Mouse (Mus musculus) kidney, adult 11 months (tissue): ENCODE measurements at regions not wholly inside any gene's neighbourhood (a gene's known extent, or its start where the extent isn't known, plus 50 kb on each side); places are given as distances from the start of the nearest gene placed in this dataset.

Experiments
- DNase-seq: peaks from one replicate; pipeline ENCODE4 v3.0.0; 2022

GRCm38 (mm10) chr2:128217784-128218467 lies 92.1 kb downstream of the Bcl2l11 start:
- no peak for DNase-seq

- no peak for DNase-seq
These were observed 93.1 kb downstream of the Bcl2l11 start for GRCm38 (mm10) chr2:128218961-128219360.

DNA sequence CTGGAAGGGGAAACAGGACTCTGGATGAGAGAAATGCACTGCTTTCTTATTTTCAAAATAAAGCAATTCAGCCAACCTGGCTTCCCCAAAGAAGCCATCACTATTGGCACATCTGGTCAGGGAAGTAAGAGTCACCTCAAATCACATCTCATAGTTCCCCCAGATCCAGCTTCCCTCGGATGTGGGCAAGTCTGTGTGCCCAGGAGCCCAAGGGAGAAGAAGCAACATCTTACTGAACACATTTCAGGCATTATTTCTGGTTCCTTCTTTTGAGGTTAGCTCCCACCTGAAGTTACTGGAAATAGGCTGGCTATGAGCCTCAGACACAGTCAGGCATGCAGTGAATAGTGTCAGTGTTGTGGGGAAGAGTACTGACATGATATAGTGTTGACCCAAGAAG lies 95.2 kb downstream of the Bcl2l11 start:
- DNase-seq: no peak

DNA sequence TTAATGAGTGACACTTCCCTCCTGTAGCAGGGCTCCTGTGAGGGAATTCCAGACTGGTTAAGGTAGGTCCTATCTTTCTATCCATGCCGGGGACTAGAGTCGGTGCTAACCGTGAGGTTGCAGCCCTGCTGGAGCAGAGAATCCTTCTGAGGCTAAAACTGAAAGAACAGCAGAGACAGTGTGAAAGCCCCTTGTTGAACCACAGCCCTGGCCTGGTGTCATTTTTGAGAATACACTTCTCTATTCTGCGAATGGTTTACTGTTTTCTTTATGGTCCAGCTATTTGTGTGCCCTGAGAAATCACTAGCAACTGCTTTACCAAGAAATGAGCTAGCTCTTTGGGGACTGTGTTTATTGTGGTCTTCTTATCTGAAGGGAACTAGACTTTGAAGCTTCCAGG lies 95.8 kb downstream of the Bcl2l11 start:
- DNase-seq: no peak

DNA sequence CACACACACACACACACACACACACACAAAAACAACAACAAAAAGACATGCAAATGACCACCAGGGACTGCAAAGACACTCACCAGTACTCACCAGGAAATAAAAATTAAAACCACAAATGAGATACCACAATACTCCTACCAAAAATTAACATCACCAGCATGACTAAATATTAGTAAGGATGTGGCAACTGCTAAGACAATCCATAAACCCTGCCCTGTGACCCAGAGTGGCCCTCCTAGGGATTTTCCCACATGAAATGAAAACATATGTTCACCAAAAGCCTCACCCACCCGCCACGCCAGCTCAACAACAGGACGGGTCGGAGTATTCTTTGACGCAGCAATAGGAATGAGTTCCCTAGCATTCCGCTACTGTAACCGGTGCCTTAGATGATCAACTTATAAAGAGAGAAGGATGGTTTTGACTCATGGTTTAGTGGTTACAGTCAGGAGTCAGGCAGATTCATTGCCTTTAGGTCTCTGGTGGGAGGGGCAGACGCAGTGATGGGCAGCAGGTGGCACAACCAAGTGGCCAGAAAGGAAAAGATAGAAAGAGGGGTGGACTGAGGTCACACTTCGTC lies 100.7 kb downstream of the Bcl2l11 start:
- no peak for DNase-seq

GRCm38 (mm10) chr2:128229730-128230129 lies 103.9 kb downstream of the Bcl2l11 start:
- DNase-seq: no peak

DNA sequence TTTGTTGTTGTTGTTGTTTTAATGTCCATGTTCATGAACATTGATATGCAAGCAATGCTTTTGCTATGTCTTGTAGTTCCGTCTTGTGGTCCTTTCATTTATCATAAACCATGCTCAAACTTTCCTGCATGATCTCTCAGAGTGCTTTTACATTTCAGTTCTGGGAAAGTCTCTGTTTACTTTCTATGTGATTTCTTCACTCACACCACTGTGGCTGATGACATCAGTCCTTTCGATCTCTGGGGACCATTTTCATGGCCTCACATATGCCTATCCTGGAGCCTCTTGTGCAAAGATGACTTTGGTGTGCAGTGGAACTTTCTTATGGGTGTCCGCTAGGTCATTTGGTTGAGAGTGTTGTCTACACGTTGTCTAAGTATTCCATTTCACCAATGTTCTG lies 105.1 kb downstream of the Bcl2l11 start:
- DNase-seq: no peak

DNA sequence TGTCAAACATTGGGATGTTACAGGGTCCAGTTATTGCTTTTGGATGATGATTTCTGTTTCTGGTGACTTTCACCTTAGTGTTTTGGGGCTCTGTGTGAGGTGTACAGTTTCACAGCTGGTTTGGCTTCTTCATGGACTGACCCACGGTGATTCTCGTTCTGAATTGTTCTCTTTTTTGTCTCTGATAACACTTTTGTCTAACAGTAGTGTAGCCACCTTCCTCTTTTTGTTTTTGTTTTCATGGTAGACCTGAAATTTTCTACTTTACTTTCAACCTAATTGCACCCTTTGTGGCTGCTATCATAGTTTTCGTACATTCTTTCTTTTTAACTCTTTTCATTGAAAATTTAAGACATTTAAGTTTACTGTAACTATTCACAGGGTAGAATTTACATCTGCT lies 105.5 kb downstream of the Bcl2l11 start:
- no peak for DNase-seq

GRCm38 (mm10) chr2:128232027-128232426 lies 106.2 kb downstream of the Bcl2l11 start:
- no peak for DNase-seq

GRCm38 (mm10) chr2:128235127-128235526 lies 109.3 kb downstream of the Bcl2l11 start:
- no peak for DNase-seq

- no peak for DNase-seq
These were observed 113.6 kb downstream of the Bcl2l11 start for GRCm38 (mm10) chr2:128239451-128239850.

DNA sequence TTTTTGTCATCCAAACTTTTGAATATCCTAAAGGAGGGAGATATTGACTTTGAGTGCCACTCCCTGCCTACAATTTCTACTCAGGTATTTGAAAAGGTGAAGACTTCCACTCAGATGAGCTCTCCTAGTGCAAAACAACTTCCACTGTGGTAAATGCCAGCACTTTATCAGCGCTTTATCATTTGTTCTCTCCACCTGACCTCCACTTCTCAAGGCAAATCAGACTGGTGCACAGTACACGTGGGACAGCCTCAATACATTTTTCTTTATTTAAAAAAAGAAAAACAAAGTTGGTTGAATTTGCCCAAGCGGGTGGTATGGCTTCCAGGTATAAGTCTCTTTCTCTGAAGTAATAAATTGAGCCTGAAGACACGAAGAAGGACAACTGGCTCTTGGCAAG lies 114.2 kb downstream of the Bcl2l11 start:
- no peak for DNase-seq

- DNase-seq: peak; percentile 72
These were observed 114.9 kb downstream of the Bcl2l11 start for GRCm38 (mm10) chr2:128240536-128241279.

DNA sequence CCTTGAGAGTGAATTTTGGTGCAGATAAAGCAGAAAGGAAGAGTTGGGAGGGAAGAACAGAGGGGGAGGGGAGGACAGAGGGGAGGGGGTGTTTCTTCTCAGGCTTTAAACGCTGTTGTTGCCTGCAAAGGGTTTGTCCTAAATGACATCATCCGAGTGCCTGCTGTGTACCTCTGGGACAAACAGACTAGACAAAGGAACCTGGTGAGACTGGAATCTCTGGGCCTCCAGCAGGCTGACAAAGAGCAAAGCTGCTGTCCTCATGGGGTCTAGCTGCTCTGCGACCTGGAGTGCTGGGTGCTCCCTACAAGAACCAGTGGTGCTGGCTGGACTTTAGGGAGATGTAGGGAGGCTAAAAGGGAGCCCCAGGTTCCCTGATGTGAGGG lies 115.4 kb downstream of the Bcl2l11 start:
- DNase-seq: no peak

GRCm38 (mm10) chr2:128245544-128245943 lies 119.7 kb downstream of the Bcl2l11 start:
- DNase-seq: no peak

DNA sequence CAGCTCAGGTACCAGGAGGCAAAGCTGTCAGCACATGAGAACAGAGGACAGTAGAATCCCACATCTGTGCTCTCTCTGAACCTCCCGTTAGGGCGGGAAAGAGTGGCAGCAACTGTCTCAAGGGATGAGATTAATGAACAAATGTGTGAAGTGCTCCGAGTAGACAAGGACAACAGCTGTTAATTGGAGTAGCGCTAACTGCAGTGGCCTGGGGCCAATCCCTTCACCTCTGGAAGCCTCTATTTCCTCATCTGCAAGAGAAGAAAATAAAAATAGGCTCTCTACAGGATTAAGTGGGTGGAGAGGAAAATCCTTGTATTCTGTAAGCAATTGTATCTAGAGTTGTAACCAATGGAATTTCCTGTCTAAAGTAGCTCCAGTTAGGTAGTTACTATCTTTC lies 122.1 kb downstream of the Bcl2l11 start:
- no peak for DNase-seq

DNA sequence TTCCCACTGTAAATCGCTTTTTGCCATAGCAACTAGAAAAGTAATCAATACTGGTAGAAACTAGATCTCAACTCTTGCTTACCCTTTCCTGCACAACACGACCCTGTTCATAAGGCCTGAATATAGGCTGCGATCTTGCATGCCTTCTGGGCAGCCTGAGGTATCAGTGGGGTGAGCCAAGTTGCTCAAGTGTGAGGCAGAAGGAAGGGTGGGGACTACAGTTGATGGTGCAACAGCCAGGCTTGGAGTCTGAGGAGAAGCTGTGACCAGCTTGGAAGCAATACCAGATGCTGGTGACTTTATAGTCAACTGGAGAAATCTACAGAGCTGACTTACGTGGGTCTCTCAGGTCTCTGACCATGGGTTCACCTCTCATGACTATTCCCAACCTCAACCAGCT lies 123.3 kb downstream of the Bcl2l11 start:
- DNase-seq: no peak

DNA sequence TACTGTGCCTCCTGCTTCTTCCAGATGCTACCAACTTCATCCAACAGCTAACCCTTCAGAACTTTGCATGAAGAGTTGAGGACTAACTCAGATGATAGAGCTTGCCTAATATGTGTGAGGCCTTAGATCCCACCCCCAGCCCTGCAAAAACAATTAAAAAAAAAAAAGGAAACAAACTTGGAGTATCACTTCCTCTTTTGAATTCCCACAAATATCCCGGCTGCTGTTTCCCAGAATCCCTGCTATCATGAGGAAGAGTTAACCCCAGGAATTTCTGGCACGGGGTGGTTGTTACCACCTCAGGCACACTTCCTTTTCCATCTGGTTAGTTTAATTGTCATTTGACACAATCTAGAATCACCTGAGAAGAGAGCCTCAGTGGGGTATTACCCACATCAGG lies 123.8 kb downstream of the Bcl2l11 start:
- no peak for DNase-seq

DNA sequence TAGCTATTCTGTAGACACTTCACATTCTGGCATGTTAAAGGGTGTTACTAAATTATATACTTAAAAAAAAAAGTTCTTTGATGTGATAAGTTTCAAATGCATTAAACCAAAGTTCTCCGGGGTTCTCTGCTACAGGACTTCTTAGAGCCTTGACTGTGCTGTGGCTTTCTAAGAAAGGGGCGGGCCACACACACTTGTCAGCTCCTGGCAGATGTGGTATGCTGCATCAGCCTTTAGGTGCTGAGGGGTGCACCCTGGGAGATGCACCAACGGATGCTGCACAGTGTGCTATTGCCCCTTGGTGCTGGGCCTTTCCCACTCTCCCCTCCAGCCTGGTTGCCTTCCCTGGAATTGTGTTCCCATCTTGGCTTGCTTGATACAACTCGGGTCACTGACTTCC lies 125.0 kb downstream of the Bcl2l11 start:
- no peak for DNase-seq

GRCm38 (mm10) chr2:128256651-128257050 lies 130.8 kb downstream of the Bcl2l11 start:
- DNase-seq: no peak

DNA sequence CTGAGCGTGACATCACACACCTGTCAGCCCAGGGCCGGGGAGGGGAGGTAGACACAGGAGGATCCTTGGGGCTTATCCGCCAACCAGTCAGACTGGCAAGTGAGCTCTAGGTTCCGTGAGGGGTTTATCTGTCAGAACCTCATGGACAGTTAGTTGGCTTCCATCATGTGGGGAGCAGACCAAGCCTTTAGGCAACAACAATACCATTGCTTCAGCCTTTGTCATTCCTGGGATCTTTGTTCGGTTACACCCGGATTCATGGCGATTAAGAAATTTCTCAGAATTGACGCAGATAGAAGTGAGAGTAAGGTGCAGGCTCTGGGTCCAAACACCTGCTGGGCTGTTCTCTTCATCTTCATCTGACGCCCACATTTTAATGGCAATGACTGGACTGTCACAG lies 131.4 kb downstream of the Bcl2l11 start:
- DNase-seq: no peak

DNA sequence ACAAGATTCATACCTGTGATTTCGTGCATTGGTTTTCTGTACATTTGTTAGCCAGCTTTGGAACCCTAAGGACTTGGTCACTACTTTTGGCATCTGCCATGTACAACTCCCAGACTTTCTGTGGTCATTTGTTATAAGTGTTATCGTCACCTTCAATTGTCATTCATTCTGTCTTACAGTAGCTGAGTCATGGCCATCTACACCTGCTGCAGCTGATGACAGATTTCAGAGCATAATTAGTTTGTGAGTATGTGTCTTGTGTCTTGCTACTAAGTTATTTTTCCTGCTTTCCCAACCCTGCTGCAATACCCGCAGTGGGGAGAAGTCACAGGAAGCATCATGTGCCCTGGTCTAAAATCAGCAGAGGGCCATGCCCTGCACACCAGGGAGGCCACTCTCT lies 138.0 kb downstream of the Bcl2l11 start:
- no peak for DNase-seq

DNA sequence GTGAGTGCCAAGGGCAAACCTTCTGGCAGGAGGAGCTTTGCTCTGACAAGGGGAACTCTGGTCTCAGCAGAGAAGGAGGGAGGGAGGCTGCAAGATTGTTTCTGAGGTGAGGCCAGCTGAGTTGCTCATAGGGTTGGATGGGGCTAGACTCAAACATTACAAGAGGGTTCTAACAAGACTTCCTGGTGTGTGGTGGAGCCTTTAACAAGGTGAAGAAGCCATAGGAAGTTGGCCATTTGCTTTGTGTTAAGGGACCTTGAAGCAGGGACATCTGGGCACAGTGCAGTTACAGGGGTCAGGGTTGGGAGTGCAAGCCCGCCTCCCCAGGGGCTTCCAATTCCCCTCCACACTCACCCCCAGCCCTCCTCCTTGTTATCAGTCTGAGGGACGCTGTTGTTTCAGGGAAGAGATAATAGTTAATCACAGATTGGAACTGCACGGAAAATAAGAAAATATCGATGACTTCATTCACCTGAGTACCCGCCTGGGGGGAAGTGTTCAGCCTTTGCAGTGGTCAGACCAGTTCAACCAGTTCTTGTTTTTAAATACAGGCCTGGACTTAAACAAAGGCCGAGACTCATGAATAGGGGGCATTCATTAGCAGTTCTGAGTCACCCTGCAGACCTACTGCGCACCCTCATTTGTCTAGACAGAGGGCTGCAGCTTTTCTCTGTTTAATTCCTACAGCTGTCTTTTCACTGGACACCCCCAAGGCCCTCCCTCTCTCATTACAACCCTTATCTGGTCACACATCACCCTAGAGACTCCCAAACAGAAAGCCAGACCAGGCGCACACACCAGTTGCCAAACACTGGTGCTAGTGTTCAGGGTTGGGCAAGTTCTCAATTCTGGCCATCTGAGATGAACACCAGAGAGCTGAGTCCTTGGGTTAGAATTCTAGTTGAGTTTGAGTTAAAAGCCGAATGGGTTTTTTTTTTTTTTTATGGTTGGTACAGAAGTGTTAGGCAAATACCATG lies 139.5 kb downstream of the Bcl2l11 start:
- peak; percentile 66 for DNase-seq
